Mouse (Mus musculus) stomach, postnatal 0 days (tissue): Measurements from ENCODE around the gene Klhdc8a.

Experiments used
- CTCF ChIP-seq: IDR thresholded peaks from 2 replicates; pipeline ENCODE4 v1.5.1; 2016; ENCODE audit warnings: antibody characterized with exemption, low read depth, mild to moderate bottlenecking, moderate library complexity
- EP300 ChIP-seq: optimal IDR thresholded peaks from 2 replicates; pipeline ENCODE3; 2016; ENCODE audit warnings: antibody characterized with exemption

DNA sequence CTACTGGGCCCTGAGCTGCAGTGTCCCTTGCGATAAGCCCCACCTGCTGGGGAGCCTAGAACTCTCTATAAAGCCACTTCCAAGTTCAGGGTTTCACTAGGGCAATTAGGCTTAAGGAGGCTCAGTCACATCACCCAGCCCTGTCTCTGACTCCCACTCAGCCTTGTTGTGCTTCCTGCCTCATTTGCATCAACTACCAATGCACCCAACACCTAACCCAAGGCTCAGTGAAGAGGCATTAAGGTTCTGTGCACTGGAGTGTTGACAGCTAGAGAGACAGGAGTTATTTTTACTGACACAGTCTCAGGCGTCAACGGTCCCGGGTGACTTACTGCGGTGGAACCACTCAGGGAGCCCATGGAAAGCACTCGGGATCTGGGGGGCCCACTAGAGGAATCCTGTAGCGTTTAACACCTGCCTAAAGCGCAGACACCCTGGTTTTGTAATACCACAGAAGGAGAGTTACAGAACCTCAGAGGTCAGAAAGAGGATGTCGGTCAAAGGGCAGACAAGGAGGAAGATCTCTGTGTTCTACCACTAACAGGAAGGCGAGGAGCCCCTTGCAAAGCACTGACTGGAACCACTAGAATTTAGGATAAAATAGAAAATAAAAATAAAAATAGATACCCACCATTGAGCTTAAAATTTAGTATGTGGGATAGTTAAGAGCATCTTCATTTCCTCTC is 12.9 kb downstream of the Klhdc8a start:
- TF ChIP-seq EP300 (no peak), CTCF (no peak)
